Mouse (Mus musculus) adrenal gland, postnatal 10 days (tissue): ENCODE measurements around the gene Ppp2r5e. TPM values are rescaled to one million over a fixed set of nuclear protein-coding genes. Genes with fewer than 3 reads are reported as not detected.
A peak's percentile ranks its signal among the peaks of the same experiment; 100 is the strongest.

Source experiments
- DNase-seq: peaks from one replicate; pipeline ENCODE4 v3.0.0; 2021; ENCODE audit warnings: mixed read lengths
- long read RNA-seq, 2 experiments: library from polyadenylated mRNA; stranded (forward); transcript quantifications; one replicate each; pipeline ENCODE4 v2.0.0; 2021
- total RNA-seq, 2 experiments: library from RNA; stranded (reverse); gene quantifications; 2 replicates each; pipeline ENCODE4 v1.2.3; 2021

Ppp2r5e gene
- total RNA-seq: 10 to 100 TPM; 38.1 to 41.3 TPM
- long read RNA-seq, experiment 1, full-length matches to known transcripts: 21 of 34 reads
- long read RNA-seq, experiment 1, partial matches to known transcripts: 6 of 34 reads
- long read RNA-seq, experiment 1, other reads (novel, unspliced or antisense): 7 of 34 reads
- long read RNA-seq, experiment 2, full-length matches to known transcripts: 24 of 26 reads
- long read RNA-seq, experiment 2, partial matches to known transcripts: 0 of 26 reads
- long read RNA-seq, experiment 2, other reads (novel, unspliced or antisense): 2 of 26 reads

DNA sequence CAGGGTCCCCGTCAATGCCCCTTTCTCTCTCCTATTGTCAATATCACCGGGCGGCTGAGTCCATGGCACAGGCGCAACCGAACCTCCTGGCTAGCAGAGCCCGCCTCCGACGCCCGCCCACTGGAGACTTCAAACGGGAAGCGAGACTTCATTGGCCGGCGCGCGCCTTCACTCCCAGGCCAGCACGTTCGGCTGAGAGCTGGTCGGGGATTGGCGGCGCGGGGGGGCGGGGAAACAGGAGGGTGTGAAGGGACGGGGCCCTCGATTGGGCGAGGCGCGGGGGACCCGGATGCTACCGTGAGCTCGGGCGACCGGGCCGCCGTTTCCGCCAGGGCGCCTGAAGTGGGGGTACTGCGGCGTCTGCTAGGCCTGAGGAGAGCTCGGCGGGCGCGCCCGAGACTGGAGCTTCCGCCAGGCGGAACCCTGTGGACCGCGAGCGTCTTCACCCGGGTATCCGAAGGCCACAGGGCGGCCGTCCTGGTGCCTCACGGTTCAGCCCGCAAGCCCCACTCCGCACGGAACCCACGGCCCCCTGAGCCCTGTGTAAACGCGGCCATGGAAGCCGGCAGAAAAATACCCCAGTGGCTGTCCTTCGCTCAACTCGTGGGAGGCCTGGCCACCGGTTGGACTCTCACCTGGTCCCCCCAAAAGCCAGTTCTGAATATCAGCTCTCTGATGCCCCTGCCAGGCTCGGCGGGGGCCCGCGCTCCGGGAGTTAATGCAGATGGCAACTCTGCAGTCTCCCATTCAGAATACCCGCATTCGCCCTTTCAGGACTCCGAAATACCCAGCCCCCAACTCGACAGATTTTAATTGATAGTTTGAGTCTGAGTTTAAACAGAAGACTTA lies at the start of gene Ppp2r5e:
Gene Ppp2r5e, minus strand, starts transcription at position 92 of the 849 bp plus-strand sequence.
- peak; percentile 100 for DNase-seq

DNA sequence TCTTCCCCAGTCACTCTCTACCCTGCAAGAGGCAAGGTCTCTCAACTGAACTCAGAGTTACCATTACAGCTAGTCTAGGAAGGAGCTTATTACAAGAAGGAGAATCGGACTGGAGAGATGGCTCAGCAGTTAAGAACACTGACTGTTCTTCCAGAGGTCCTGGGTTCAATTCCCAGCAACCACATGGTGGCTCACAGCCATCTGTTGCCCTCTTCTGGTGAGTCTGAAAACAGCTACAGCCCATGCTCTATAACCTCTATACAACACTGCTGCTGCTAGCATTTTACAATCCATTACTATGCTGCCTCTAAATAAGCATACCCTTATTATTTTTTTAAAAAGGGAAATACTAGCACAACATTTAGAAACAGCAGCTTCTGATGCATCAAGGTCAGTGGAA lies 49.7 kb upstream of the Ppp2r5e start:
- no peak for DNase-seq

DNA sequence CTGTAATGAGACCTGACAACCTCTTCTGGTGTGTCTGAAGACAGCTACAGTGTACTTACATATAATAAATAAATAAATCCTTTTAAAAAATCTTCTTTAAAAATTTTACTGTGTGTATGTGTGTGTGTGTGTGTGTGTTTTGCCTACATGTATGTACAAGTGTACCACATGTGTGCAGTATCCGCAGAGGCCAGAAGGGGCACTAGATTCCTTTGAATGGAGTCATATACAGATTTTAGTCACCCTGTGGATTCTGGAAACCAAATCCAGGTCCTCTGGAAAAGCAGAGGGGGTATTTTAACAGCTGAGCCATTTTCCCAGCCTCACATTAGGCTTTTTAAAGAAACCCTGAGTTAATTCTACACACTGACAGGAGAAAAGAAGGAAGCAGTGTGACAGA lies 45.7 kb upstream of the Ppp2r5e start:
- DNase-seq: no peak

DNA sequence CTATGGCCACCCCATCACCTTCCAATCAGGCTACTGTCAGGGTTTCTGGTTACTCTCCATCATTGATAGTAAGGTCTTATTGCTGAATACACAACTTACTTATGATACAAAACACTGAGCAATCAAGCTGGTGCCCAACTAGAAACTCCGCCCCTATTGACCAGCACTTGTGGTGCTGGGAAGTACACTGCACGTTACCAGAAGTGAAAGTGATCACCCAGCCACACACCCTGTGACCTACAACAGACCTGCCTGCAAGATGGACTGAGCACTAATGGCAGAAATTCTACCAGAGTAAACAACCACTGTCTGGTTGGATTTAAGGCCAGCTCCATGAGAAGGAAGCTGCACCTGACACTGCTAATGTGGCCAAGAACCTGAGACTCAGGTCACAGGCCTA lies 42.3 kb upstream of the Ppp2r5e start:
- no peak for DNase-seq

DNA sequence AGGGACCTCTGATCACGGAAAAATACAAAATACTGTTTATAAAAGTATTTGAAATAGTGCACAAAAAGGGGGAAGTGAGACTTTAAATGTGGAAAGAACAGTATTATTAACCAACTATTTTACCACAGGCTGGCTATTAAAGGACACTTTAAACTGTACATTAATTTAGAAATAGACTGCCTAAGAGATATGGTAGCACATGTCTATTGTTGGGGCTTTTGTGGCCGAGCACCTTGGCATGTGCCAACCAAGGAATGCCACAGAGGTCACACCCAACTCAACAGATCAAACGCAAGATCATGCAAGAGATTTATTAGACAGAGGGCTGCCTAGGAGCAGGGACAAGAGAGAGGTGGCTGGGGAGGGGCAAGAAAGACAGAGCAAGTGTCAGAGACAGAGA lies 41.1 kb upstream of the Ppp2r5e start:
- no peak for DNase-seq

DNA sequence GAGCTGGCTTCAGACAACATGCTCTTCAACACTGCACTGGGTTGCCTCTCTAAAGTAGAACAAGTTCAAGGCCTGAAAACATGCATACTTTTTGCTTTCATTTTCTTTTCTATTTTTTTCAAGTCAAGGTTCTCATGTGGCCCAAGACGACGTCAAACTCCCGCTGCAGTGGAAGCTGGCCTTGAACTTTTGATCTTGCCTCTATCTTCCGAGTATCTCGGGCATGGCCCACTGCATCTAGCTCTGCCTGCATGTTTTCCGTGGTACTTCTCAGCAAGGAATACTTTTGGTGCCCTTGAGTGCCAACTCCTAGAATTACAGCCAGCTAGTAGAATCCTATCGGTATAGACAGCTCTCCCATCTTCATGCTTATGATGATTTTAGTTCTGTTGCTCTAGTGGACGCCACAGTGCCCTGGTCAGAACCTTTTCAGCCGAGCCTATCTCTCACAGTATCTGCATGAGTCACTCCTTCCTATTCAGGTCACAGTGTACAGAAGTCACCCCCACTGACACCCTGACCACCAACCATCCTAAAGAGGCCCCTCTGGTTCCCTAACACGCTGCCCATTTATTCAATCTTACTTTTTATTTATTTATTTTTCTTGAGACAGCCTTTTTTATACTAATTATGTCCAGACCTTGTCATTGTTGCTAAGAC lies 39.9 kb upstream of the Ppp2r5e start:
- peak; percentile 32 for DNase-seq

DNA sequence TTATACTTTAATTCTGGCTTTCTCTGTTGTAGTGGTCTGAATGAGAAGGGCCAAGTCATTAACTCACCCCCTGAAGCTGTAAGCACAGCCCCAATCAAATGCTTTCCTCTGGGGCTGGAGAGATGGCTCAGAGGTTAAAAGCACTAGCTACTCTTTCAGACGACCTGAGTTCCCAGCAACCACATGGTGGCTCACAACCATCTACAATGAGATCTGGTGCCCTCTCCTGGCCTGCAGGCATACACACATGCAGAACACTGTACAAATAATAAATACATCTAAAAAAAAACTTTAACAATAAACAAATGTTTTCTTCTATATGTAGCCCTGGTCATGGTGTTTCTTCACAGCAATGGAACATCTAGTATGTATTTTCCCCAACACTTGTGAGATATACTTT lies 33.6 kb upstream of the Ppp2r5e start:
- DNase-seq: no peak

DNA sequence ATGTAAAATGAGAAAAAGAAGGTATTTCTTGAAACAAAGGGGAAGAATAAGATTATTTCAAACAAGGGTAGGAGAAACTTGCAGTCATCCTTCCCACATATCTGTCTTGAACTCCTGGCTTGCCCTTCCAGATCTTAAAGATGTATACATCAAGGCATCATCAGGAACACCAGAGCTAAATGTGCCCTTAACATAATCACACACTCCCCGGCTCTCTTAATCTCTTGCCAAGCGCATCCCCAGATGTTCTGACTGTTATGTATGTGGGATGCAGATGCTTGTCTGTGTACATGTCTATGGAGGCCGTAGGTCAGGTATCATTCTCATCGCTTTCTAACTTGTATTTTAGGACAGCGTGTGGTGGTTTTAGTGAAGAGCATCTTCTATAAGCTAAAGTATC lies 27.2 kb upstream of the Ppp2r5e start:
- no peak for DNase-seq

DNA sequence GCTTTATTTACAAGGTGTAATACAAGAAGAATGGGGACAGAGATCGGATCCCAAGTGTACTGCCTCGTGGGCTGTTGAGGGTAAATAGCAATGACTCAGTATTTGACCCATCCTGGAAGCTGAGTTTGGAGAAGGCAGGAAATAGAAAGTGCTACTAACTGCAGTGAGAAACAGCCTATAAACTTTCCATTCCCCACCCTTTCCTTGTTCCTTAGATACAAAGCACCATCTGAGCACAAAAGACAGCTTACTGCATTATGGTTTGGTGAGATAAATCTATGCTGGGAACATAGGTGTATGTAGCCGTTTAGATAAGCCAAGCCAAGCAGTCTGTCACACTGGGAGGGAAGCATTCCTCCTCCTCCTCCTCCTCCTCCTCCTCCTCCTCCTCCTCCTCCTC lies 26.8 kb upstream of the Ppp2r5e start:
- DNase-seq: no peak

DNA sequence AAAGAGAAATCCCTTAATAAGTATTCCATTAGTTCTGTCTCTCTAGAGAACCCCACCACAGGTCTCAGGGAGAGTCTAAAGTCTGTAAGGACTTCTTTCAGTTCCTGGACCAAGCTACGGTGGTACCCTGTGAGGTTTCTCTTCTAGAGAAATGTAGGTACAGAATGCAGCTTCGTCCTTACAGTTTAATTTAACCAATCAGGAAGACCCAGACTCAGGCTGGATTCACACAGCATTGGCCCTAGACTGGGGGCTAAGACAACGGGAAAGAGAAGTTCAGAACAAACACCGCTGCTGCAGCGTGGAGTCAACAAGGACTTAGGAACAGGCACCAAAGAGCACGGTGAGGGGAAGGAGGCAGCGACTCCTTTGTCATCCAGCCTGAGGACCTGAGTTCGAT lies 20.8 kb upstream of the Ppp2r5e start:
- DNase-seq: no peak

DNA sequence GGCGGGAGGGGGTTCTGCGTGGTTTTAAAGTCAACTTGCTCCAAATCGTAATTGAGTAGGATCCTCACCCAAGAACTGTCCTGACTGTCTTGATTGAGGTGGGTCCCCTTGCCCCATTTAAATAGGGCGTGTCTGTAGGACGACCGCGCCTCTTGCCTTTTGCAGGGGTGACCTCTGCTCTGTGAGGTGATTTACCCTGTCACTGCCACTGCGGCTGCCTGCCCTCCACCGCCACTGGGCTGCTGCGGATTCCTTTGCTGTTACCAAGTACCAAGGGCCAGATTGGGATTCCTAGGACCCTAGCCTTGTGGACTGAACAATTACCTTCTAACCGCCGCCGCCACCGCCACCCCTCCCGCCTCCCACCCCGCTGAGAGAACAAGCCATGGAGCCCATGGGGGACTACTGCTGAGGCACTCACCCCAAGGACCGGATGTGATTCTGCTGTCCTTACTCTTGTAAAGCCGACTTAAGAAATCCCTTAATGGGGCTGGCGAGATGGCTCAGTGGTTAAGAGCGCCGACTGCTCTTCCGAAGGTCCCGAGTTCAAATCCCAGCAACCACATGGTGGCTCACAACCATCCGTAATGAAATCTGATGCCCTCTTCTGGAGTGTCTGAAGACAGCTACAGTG lies 20.2 kb upstream of the Ppp2r5e start:
- DNase-seq: peak; percentile 43

DNA sequence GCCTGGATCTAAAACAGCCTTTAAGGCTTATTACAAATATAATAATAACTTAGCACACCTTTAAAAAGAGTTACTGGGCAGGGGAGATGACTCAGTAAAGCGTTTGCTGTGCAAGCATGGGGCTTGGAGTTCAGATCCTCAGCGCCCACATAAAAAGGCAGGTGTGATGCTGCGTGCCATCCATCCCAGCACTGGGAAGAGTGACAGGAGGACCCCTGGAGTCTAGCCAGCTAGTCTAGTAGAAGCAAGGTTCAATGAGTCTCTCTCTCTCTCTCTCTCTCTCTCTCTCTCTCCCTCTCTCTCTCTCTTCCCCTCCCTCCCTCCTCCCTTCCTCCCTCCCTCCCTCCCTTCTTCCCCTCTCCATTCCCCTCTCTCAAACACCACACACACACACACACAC lies 19.5 kb upstream of the Ppp2r5e start:
- DNase-seq: no peak

DNA sequence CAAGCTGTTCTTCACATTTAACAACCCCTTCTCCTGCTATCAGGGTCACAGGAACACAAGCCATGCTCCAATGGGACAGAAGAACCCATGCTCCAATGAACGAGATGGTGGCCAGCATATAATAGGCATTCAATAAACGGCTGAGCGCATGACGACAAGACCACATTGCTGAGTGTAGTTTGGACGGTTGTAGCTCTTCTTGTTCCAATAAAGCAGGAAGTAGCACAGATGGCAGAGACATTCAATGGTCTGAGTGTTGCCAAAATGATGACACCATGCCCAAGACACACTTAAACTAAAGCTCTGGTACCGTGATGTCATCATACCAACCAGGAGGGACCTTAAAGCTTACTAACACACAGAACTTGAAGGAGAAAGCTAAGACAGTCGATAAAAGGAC lies 16.7 kb upstream of the Ppp2r5e start:
- DNase-seq: no peak

DNA sequence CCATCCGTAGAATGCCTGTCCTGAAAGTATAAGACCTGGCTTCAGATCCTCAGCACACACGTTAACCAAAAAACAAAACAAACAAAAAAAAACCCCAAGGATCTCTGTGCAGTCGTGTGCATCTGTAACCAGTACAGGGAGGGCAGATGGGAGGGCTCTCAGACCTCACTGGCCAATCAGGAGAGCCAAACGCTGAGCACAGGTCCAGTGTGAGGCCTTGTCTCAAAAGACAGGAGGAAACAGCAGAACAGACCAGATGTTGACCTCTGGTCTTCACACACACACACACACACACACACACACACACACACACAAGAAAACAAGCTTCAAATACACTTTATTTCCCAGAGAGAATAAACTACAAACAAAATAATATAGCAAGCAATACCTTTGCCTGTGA lies 3.4 kb upstream of the Ppp2r5e start:
- peak; percentile 59 for DNase-seq

DNA sequence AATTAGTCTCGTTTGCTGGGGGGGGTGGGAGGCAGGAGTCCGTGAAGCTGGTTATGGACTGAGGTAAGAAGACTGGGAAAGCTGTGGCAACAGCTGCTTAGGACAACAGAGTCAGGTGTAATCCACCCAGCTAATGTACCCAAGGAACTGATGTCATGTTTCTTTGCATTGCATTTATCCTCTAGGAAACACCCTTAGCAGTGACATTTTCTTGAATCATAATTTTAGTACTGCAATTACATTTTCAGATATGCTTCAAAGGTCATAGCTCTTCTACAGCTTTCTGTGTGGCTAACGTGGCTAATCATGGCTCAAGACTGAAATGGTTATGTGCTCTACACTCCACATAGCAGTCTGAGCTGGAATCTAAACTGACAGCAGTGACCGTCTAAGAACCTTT lies 2.9 kb upstream of the Ppp2r5e start:
- DNase-seq: no peak

DNA sequence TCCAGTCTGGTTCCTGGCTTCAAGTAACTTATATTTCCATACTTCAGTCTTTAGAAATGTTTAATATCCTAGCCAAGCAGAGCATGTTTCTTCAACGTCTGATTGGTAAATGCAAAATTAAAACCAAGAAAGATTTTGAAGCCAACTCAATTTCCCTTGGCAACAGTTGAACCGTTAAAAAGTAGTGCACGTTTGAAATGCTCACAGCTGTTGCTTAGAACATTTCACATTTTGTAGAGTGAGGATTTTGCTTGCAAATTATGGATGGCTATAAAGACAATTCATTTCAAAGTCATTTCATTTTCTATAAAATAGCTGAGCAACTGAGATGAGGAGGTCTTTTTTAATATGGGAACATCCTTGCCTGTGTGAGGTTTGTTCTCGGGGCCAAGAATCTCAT lies 1.7 kb upstream of the Ppp2r5e start:
- no peak for DNase-seq

DNA sequence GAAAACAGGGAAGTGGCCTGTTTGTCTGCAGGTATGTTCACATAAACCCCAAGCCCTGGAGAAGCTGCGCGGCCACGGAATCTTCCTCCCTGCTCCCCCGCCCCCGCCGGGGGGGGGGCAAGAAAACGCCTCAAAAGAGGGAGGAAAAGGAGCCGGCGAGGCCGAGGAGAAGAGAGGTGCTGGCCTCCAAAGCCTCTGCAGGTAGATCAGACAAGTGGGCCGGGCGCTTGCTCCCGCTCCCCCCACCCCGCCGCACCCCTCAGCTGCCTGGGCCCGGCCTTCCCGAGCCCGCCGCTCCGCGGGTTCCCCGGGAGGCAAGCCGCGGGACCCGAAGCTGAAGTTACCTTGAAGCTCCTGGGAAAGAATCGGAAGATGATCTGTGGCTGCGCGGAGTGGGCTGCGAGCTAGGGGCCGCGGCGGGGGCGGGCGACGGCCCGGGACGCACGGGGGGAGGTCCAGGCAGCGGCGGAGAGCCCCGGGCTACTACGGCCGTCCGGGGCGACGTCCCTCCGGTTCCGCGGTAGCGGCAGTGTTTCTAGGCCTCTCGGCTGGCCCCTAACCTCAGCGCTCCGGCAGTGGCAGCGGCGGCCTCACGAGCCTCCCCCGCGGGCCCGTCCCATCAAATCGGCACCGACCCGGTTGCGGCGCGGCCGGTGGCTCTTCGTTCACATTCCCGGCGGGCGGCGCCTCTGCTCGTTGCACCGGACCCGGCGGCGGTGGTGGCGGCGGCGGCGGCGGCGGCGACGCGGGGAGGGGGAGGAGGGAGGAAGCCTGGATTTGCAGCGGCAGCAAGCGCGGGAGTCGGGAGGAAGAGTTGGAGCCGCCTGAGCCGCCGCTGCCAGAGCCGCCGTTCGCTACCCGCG lies 523 bp downstream of the Ppp2r5e start:
- peak; percentile 59 for DNase-seq

DNA sequence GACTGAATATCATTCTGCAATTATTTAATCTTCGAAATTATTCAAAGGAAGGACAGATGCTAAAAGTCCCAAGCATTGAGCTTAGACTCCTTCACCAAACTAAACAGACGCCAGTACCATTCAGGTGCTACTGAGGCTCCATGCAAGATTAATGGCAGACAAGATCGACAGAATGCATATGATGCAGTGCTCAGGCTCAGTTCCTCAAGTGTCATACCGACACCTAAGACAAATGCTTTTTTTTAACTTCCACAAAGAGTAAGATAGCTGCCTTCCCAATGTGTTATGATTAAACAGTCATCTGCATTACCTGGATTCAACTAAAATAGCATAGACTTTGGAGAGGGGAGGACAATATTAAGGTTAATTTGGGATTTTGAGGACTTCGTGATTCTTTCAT lies 1.6 kb downstream of the Ppp2r5e start:
- no peak for DNase-seq

DNA sequence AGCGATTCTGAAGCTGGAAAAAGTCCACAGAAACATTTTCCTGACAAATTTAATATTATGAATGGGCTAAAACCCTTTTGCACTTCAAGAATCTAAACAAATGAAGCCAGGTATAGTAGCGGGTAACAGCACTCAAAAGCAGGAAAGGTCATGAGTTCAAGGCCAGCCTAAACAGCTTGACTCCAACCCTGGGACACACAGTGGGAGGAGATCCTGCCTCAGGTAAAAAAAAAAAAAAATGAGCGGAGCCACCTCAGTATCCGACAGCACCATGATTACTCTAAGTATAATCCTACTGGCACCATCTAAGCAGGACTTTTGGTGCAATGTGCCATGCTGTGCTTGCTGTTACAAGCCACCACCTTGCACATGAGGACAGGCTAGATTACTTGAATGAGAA lies 2.2 kb downstream of the Ppp2r5e start:
- DNase-seq: no peak

DNA sequence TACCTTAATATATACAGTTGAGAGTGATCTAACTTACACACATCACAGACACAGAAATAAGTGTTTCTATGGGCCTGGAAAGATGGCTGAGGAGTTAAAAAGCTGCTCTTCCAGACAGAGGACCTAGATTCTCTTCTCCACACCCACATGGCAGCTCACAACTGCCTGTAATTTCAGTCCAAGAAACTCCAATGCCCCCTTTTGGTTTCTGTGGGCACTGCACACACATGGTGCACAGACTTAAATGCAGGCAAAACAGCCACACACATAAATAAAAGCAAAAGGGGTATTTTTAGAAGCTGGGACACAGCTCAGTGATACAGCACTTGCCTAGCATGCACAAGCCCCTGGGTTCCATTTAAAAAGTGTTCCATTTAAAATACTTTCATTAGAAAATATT lies 8.5 kb downstream of the Ppp2r5e start:
- DNase-seq: no peak

DNA sequence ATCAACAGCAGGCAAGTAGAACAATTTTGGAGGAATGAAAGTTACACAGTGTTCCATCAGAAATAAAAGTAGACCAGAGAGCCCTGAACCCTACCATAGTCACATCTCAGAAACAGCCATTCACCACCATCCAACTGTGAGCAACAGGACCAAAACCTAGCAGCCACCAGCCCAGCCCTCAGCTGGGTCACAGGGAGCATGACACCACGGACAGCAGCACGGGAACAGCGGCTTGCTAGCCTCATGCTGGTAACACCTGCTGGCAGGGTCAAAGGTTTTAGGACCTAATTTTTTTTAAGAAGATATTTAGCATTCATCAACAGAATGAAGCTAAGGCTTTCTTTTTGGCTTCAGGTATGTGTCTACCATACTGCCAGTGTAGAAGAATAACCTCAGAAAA lies 12.3 kb downstream of the Ppp2r5e start:
- no peak for DNase-seq

DNA sequence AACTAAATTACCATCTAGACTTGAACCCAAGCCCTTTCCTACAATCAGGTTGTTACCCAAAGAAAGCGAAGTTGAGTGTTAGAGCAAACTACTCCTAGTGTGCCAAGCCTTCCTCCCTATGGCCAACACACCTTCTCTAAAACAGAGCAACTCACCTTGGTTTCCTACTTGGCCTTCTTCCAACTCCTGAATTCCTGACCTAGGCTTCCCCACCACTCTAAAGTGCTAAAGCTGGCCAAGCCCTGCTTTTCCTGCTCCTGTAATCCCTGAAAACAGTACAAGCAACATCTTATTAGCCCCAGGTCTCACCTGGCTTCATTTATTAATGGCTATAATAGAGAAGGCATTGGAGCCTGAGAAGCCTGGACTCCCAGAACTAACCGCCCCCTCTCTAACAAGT lies 17.0 kb downstream of the Ppp2r5e start:
- DNase-seq: no peak
